Mouse (Mus musculus) inflammation-experienced regulatory T-cells, adult 6 months (primary cell): ENCODE measurements at regions not wholly inside any gene's neighbourhood (a gene's known extent, or its start where the extent isn't known, plus 50 kb on each side); places are given as distances from the start of the nearest gene placed in this dataset.

ENCODE experiments used
- ATAC-seq: one replicate; pipeline ENCODE4 v1.8.0; 2017

GRCm38 (mm10) chr6:51300694-51301417 lies 131.6 kb upstream of the Nfe2l3 start:
- ATAC-seq: no peak

- no peak for ATAC-seq
Observed at GRCm38 (mm10) chr6:51301831-51302230, 130.6 kb upstream of the Nfe2l3 start.

GRCm38 (mm10) chr6:51302240-51302639 lies 130.2 kb upstream of the Nfe2l3 start:
- ATAC-seq: no peak

GRCm38 (mm10) chr6:51318341-51318740 lies 114.1 kb upstream of the Nfe2l3 start:
- ATAC-seq: no peak

GRCm38 (mm10) chr6:51320019-51320418 lies 112.5 kb upstream of the Nfe2l3 start:
- no peak for ATAC-seq

- ATAC-seq: no peak
Observed at GRCm38 (mm10) chr6:51320676-51321419, 111.6 kb upstream of the Nfe2l3 start.

- ATAC-seq: no peak
Observed at GRCm38 (mm10) chr6:51326103-51326829, 106.2 kb upstream of the Nfe2l3 start.

GRCm38 (mm10) chr6:51329070-51329995 lies 103.1 kb upstream of the Nfe2l3 start:
- no peak for ATAC-seq

GRCm38 (mm10) chr6:51330069-51330706 lies 102.3 kb upstream of the Nfe2l3 start:
- ATAC-seq: no peak

GRCm38 (mm10) chr6:51332841-51333240 lies 99.6 kb upstream of the Nfe2l3 start:
- ATAC-seq: no peak

- ATAC-seq: no peak
Observed at GRCm38 (mm10) chr6:51333722-51334360, 98.6 kb upstream of the Nfe2l3 start.

GRCm38 (mm10) chr6:51335314-51335713 lies 97.2 kb upstream of the Nfe2l3 start:
- ATAC-seq: no peak

GRCm38 (mm10) chr6:51339301-51339700 lies 93.2 kb upstream of the Nfe2l3 start:
- no peak for ATAC-seq

- ATAC-seq: no peak
Observed at GRCm38 (mm10) chr6:51347721-51348120, 84.7 kb upstream of the Nfe2l3 start.

GRCm38 (mm10) chr6:51349771-51350170 lies 82.7 kb upstream of the Nfe2l3 start:
- no peak for ATAC-seq

GRCm38 (mm10) chr6:51355041-51355440 lies 77.4 kb upstream of the Nfe2l3 start:
- no peak for ATAC-seq

- no peak for ATAC-seq
Observed at GRCm38 (mm10) chr6:51361611-51362180, 70.8 kb upstream of the Nfe2l3 start.

GRCm38 (mm10) chr6:51362475-51363226 lies 69.8 kb upstream of the Nfe2l3 start:
- peak; percentile 85 for ATAC-seq

GRCm38 (mm10) chr6:51364776-51365175 lies 67.7 kb upstream of the Nfe2l3 start:
- no peak for ATAC-seq

- ATAC-seq: no peak
Observed at GRCm38 (mm10) chr6:51369771-51370170, 62.7 kb upstream of the Nfe2l3 start.
